Mouse (Mus musculus): ENCODE results near the gene Sash3.

GRCm38 (mm10) chrX:48193235-48194152 lies 47.3 kb downstream of the Sash3 start:
- TF ChIP-seq CTCF (IDR thresholded peaks at IDR 0.05; ENCODE audit: control insufficient read depth, insufficient read depth, insufficient read length) = no peak
- TF ChIP-seq MYOG (IDR thresholded peaks at IDR 0.05; ENCODE audit: control insufficient read depth, extremely low read depth, insufficient read length) = no peak
- no peak for TF ChIP-seq FOSL1 (IDR thresholded peaks at IDR 0.05; ENCODE audit: insufficient read depth, low read length, poor library complexity, severe bottlenecking)
- TF ChIP-seq CEBPB (IDR thresholded peaks at IDR 0.05; ENCODE audit: low read depth) = no peak

Measured in C2C12 (cell line).